Mouse (Mus musculus) left cerebral cortex, adult 8-10 months (tissue): Measurements from ENCODE around the gene Zmpste24. TPM values are rescaled to one million over a fixed set of nuclear protein-coding genes. Genes with fewer than 3 reads are reported as not detected.
A peak's percentile ranks its signal among the peaks of the same experiment; 100 is the strongest.
"Not testable (repeated sequence)": the region's sequence is repeated elsewhere in the genome, so short reads cannot be mapped to it uniquely, and the experiment has no call there.

Experiments
- DNase-seq, 2 experiments: peaks; one replicate each; pipeline ENCODE4 v3.0.0; 2022; ENCODE audit warnings: low spot score in 2 of 2
- total RNA-seq, 4 experiments: library from RNA; stranded (reverse); gene quantifications; 2 replicates each; pipeline ENCODE4 v1.2.4; 2022

Gene Zmpste24
- total RNA-seq, result 10 to 100 TPM; 23.0 to 26.1 (median 24.9) TPM

GRCm38 (mm10) chr4:121097650-121098378, at the start of gene Zmpste24:
Gene Zmpste24 (minus strand): TSS chr4:121098241.
- DNase-seq, result peak; percentile 84 to 91

- no peak for DNase-seq
These were observed 11.1 kb upstream of the Zmpste24 start, which contains the start of gene Tmco2 for GRCm38 (mm10) chr4:121109126-121109525. Gene Tmco2 (minus strand): TSS chr4:121109226.

GRCm38 (mm10) chr4:121103304-121103703, 5.3 kb upstream of the Zmpste24 start:
- peak; percentile 13 to 87 for DNase-seq

GRCm38 (mm10) chr4:121090211-121090610, 7.8 kb downstream of the Zmpste24 start:
- no peak for DNase-seq

GRCm38 (mm10) chr4:121088696-121089095, 9.3 kb downstream of the Zmpste24 start:
- DNase-seq, result no peak

- no peak for DNase-seq
These were observed 13.5 kb downstream of the Zmpste24 start for GRCm38 (mm10) chr4:121084506-121084905.

- no peak for DNase-seq
These were observed 17.6 kb downstream of the Zmpste24 start for GRCm38 (mm10) chr4:121080395-121080794.

- DNase-seq, result no peak
These were observed 20.0 kb downstream of the Zmpste24 start for GRCm38 (mm10) chr4:121077915-121078646.

- DNase-seq, result no peak
These were observed 23.8 kb downstream of the Zmpste24 start for GRCm38 (mm10) chr4:121074250-121074649.

- no peak for DNase-seq
These were observed 32.7 kb downstream of the Zmpste24 start for GRCm38 (mm10) chr4:121065336-121065735.

- DNase-seq, result not testable (repeated sequence)
These were observed 38.8 kb downstream of the Zmpste24 start for GRCm38 (mm10) chr4:121059218-121059617.

- DNase-seq, result no peak
These were observed 41.0 kb downstream of the Zmpste24 start for GRCm38 (mm10) chr4:121057032-121057431.

GRCm38 (mm10) chr4:121056342-121056741, 41.7 kb downstream of the Zmpste24 start:
- DNase-seq, result peak in 1 of 2 experiments; percentile 30

- DNase-seq, result peak in 1 of 2 experiments; percentile 62
These were observed 45.4 kb downstream of the Zmpste24 start for GRCm38 (mm10) chr4:121052454-121053323.

GRCm38 (mm10) chr4:121051863-121052262, 46.2 kb downstream of the Zmpste24 start:
- no peak for DNase-seq

GRCm38 (mm10) chr4:121042946-121043345, 55.1 kb downstream of the Zmpste24 start:
- no peak for DNase-seq

GRCm38 (mm10) chr4:121042472-121042871, 55.6 kb downstream of the Zmpste24 start:
- no peak for DNase-seq

- DNase-seq, result peak; percentile 55 to 57
These were observed 57.0 kb downstream of the Zmpste24 start for GRCm38 (mm10) chr4:121040897-121041671.

- DNase-seq, result no peak
These were observed 57.7 kb downstream of the Zmpste24 start for GRCm38 (mm10) chr4:121040323-121040722.

- DNase-seq, result no peak
These were observed 58.5 kb downstream of the Zmpste24 start, which contains the start of gene Col9a2 for GRCm38 (mm10) chr4:121039331-121040115. Gene Col9a2 (plus strand): TSS chr4:121039385.
